Mouse (Mus musculus): Measurements from ENCODE around the gene Trmt1. TPM values are rescaled to one million over a fixed set of nuclear protein-coding genes. Genes with fewer than 3 reads are reported as not detected.

Gene Trmt1
- polyA plus RNA-seq, 1 experiment from 2014 or later: 65.7 TPM

GRCm38 (mm10) chr8:84745032-84745925 lies 59.2 kb downstream of the Trmt1 start:
- H3K9ac ChIP-seq (replicated peaks; ENCODE audit: low read depth, low read length): 0 out of 2 replicates have a peak overlapping the region, but pooled peaks have one; percentile 10
- no peak for ATAC-seq (ENCODE audit: insufficient number of reproducible peaks, insufficient read depth, low FRiP score, low read depth)
- no peaks in the 10 kb centered on the region for H3K27me3 ChIP-seq (ENCODE audit: control insufficient read depth, insufficient read depth, low read length)
- peaks cover 60% of the 10 kb centered on the region for H3K4me1 ChIP-seq (ENCODE audit: control insufficient read depth, insufficient read depth, low read length)
- no peak overlapping the region for H3K4me3 ChIP-seq (ENCODE audit: low read depth, low read length)
- no peak overlapping the region for H3K4me2 ChIP-seq (replicated peaks; ENCODE audit: low read depth, low read length)
- no peaks in the 10 kb centered on the region for H3K9me3 ChIP-seq (ENCODE audit: control insufficient read depth, low read depth, low read length)
- WGBS: 10% methylated on average over 17 of the region's 17 CpGs
- peak overlapping the region; percentile 91; the same call in 1 of the 2 replicates for H3K27ac ChIP-seq (ENCODE audit: low read length)
- H3K36me3 ChIP-seq (ENCODE audit: control insufficient read depth, insufficient read depth, low read length): no peaks in the 10 kb centered on the region

Other genes with a start within 250 kb of the Trmt1 start
- 73.1 and 83.4 TPM in 2 replicates for gene Ier2, start 23.5 kb upstream of the Trmt1 start, polyA plus RNA-seq (2014; fragmentation: Nextera tagmentation; extraction: Ambion mirVana)
- 25.1 and 25.7 TPM in 2 replicates for gene Nacc1, start 1.6 kb downstream of the Trmt1 start, polyA plus RNA-seq (2014; fragmentation: Nextera tagmentation; extraction: Ambion mirVana)
- gene Lyl1, start 15.2 kb downstream of the Trmt1 start, polyA plus RNA-seq (2014; fragmentation: Nextera tagmentation; extraction: Ambion mirVana): 4.6 and 5.0 TPM in 2 replicates
- gene G430095P16Rik, start 36.7 kb downstream of the Trmt1 start, polyA plus RNA-seq (2014; fragmentation: Nextera tagmentation; extraction: Ambion mirVana): 2.8 and 5.0 TPM in 2 replicates
- gene Nfix, start 114.0 kb downstream of the Trmt1 start, polyA plus RNA-seq (2014; fragmentation: Nextera tagmentation; extraction: Ambion mirVana): 37.8 and 40.5 TPM in 2 replicates
- 7.1 and 7.6 TPM in 2 replicates for gene Dand5, start 136.5 kb downstream of the Trmt1 start, polyA plus RNA-seq (2014; fragmentation: Nextera tagmentation; extraction: Ambion mirVana)
- 49.5 and 50.5 TPM in 2 replicates for gene Gadd45gip1, start 145.2 kb downstream of the Trmt1 start, polyA plus RNA-seq (2014; fragmentation: Nextera tagmentation; extraction: Ambion mirVana)
- 119 and 125 TPM in 2 replicates for gene Rad23a, start 154.4 kb downstream of the Trmt1 start, polyA plus RNA-seq (2014; fragmentation: Nextera tagmentation; extraction: Ambion mirVana)
- 669 and 791 TPM in 2 replicates for gene Calr, start 160.6 kb downstream of the Trmt1 start, polyA plus RNA-seq (2014; fragmentation: Nextera tagmentation; extraction: Ambion mirVana)
- gene Farsa, start 170.7 kb downstream of the Trmt1 start, polyA plus RNA-seq (2014; fragmentation: Nextera tagmentation; extraction: Ambion mirVana): 83.7 and 88.9 TPM in 2 replicates
- gene Syce2, start 185.8 kb downstream of the Trmt1 start, polyA plus RNA-seq (2014; fragmentation: Nextera tagmentation; extraction: Ambion mirVana): 65.4 and 77.8 TPM in 2 replicates
- gene Gcdh, start 207.6 kb downstream of the Trmt1 start, polyA plus RNA-seq (2014; fragmentation: Nextera tagmentation; extraction: Ambion mirVana): 29.3 and 30.8 TPM in 2 replicates
- gene Klf1, start 215.6 kb downstream of the Trmt1 start, polyA plus RNA-seq (2014; fragmentation: Nextera tagmentation; extraction: Ambion mirVana): 2.3 and 2.4 TPM in 2 replicates
- 14.7 and 17.9 TPM in 2 replicates for gene Dnase2a, start 222.3 kb downstream of the Trmt1 start, polyA plus RNA-seq (2014; fragmentation: Nextera tagmentation; extraction: Ambion mirVana)